Mouse (Mus musculus): ENCODE results near the gene Glrp1. TPM values are rescaled to one million over a fixed set of nuclear protein-coding genes. Genes with fewer than 3 reads are reported as not detected.
A peak's percentile ranks its signal among the peaks of the same experiment; 100 is the strongest.

Gene Glrp1
- polyA plus RNA-seq, 1 experiment = 1.7 TPM

DNA sequence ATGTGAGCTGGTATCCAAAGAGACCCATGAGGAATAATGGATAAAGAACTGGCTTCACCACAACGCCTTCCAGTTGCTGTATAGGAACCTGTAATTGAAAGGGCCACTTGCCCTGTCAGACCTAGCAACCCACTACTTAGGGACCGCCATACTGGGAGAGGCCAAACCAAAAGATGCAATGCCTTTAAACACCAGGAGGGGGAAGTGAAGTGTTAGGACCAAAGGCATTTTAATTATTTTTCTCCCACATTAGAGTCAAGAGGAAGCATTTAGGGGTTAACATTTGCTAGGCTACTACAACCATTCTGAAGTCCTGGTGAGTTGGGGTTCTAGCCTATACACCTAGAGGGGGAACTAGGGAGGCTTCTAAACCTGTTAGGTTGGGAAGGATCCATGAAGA lies 36.0 kb downstream of the Glrp1 start:
- no peaks in the 10 kb centered on the region for H3K4me1 ChIP-seq (ENCODE audit: control insufficient read depth, insufficient read depth, low read length)
- TF ChIP-seq CTCF (IDR thresholded peaks at IDR 0.05; ENCODE audit: control insufficient read depth, insufficient read depth, insufficient replicate concordance, low read depth, low read length) = no peak
- no peak for TF ChIP-seq POLR2A (IDR thresholded peaks at IDR 0.05; ENCODE audit: control insufficient read depth, low read depth, low read length)
- no peak overlapping the region for H3K27ac ChIP-seq (ENCODE audit: control insufficient read depth, insufficient read depth, low read depth, low read length)
- no peak overlapping the region for H3K4me3 ChIP-seq (ENCODE audit: control insufficient read depth, low read depth, low read length)
- no peaks in the 10 kb centered on the region for H3K27me3 ChIP-seq (ENCODE audit: control insufficient read depth, insufficient read depth, low read length)
- no peaks in the 10 kb centered on the region for H3K36me3 ChIP-seq (ENCODE audit: control insufficient read depth, insufficient read depth, low read length)

DNA sequence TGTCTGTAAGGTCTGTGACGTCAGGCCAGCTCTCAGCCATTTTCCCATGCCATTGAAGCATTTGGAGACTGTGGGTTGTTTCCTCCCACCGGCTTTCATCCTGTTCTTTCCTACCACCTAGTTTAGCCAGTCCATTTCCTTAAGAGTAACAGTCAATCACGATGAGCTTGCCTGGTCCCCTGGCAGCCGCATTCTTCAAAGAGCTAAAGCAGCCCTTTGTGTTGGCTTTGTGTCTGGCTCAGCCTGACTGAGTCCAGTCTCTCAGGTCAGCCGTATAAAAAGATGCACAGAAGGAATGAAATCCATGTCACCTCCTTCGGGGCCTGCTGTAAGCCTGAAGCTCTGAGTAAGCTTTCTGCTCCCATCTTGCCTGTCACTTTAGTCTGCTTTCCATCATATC lies 37.6 kb downstream of the Glrp1 start:
- Histone ChIP-seq H3K4me1 (ENCODE audit: control insufficient read depth, insufficient read depth, low read length) (no peaks in the 10 kb centered on the region), H3K27ac (ENCODE audit: control insufficient read depth, insufficient read depth, low read depth, low read length) (no peak overlapping the region), H3K36me3 (ENCODE audit: control insufficient read depth, insufficient read depth, low read length) (no peaks in the 10 kb centered on the region), H3K4me3 (ENCODE audit: control insufficient read depth, low read depth, low read length) (no peak overlapping the region), H3K27me3 (ENCODE audit: control insufficient read depth, insufficient read depth, low read length) (no peaks in the 10 kb centered on the region)
- TF ChIP-seq CTCF (IDR thresholded peaks at IDR 0.05; ENCODE audit: control insufficient read depth, insufficient read depth, insufficient replicate concordance, low read depth, low read length) (no peak), POLR2A (IDR thresholded peaks at IDR 0.05; ENCODE audit: control insufficient read depth, low read depth, low read length) (no peak)

DNA sequence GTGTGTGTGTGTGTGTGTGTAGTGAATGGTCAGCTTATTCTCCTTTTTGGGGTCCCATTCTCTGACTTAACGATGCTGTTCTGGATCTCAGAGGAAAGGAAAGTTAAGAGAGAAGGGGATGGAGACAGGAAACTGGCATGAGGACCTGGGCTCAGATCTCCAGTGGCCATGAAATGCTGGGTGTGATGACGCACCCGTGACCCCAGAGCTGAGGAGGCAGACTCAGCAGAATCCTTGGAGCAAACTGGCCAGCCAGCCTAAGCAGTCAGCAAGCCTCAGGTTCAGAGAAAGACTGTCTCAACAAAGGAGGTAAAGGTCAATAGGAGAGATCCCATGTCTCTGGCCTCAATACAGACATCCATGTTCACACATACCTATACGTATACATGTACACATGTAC lies 40.1 kb downstream of the Glrp1 start:
- Histone ChIP-seq H3K27ac (ENCODE audit: control insufficient read depth, insufficient read depth, low read depth, low read length) (no peak overlapping the region), H3K4me1 (ENCODE audit: control insufficient read depth, insufficient read depth, low read length) (no peaks in the 10 kb centered on the region), H3K27me3 (ENCODE audit: control insufficient read depth, insufficient read depth, low read length) (no peaks in the 10 kb centered on the region), H3K4me3 (ENCODE audit: control insufficient read depth, low read depth, low read length) (no peak overlapping the region), H3K36me3 (ENCODE audit: control insufficient read depth, insufficient read depth, low read length) (no peaks in the 10 kb centered on the region)
- TF ChIP-seq CTCF (IDR thresholded peaks at IDR 0.05; ENCODE audit: control insufficient read depth, insufficient read depth, insufficient replicate concordance, low read depth, low read length) (no peak), POLR2A (IDR thresholded peaks at IDR 0.05; ENCODE audit: control insufficient read depth, low read depth, low read length) (no peak)

DNA sequence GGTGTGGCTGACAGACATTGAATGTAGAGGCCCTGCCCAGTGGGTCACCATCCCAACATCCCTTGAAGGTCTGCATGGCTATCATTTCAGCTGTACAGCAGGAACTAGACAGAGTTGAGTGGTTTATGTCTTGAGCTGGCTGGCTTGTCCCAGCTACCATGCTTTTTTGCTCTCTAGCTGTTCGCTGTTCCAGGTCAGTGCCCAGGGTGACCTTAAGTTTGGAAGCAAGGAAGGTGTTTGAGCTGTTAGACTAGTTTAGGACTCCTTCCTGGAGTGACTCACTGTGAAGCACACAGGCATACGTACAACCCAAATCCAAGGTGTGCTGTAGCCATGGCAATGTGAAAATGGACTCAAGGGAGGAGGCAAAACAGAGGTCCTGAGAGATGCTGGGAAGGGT lies 41.5 kb downstream of the Glrp1 start:
- no peak overlapping the region for H3K4me3 ChIP-seq (ENCODE audit: control insufficient read depth, low read depth, low read length)
- TF ChIP-seq POLR2A (IDR thresholded peaks at IDR 0.05; ENCODE audit: control insufficient read depth, low read depth, low read length) (no peak), CTCF (IDR thresholded peaks at IDR 0.05; ENCODE audit: control insufficient read depth, insufficient read depth, insufficient replicate concordance, low read depth, low read length) (no peak)
- no peaks in the 10 kb centered on the region for H3K36me3 ChIP-seq (ENCODE audit: control insufficient read depth, insufficient read depth, low read length)
- no peaks in the 10 kb centered on the region; the same call in 1 of the 2 replicates for H3K4me1 ChIP-seq (ENCODE audit: control insufficient read depth, insufficient read depth, low read length)
- H3K27ac ChIP-seq (ENCODE audit: control insufficient read depth, insufficient read depth, low read depth, low read length) = no peak overlapping the region
- no peaks in the 10 kb centered on the region for H3K27me3 ChIP-seq (ENCODE audit: control insufficient read depth, insufficient read depth, low read length)

DNA sequence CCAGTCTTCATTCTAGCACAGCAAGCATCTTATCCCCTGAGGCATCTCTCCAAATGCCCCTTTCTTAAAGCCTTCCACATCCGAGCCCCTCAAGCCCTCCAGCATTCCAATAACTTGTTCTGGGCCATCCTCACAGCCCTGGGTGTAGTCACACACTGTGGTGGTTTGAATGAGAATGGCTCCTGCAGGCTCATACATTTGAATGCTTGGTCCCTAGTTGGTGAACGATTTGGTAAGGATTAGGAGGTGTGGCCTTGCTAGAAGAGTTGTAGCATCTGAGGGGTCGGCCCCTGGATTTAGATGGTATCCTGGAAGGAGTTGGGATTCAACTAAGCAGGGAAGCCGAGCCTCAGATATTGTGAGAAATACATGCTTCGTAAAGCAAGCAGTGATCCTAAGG lies 42.0 kb downstream of the Glrp1 start:
- no peak overlapping the region for H3K27ac ChIP-seq (ENCODE audit: control insufficient read depth, insufficient read depth, low read depth, low read length)
- no peaks in the 10 kb centered on the region; the same call in 1 of the 2 replicates for H3K4me1 ChIP-seq (ENCODE audit: control insufficient read depth, insufficient read depth, low read length)
- H3K4me3 ChIP-seq (ENCODE audit: control insufficient read depth, low read depth, low read length) = no peak overlapping the region
- H3K36me3 ChIP-seq (ENCODE audit: control insufficient read depth, insufficient read depth, low read length) = no peaks in the 10 kb centered on the region
- no peaks in the 10 kb centered on the region for H3K27me3 ChIP-seq (ENCODE audit: control insufficient read depth, insufficient read depth, low read length)
- TF ChIP-seq CTCF (IDR thresholded peaks at IDR 0.05; ENCODE audit: control insufficient read depth, insufficient read depth, insufficient replicate concordance, low read depth, low read length) = no peak
- TF ChIP-seq POLR2A (IDR thresholded peaks at IDR 0.05; ENCODE audit: control insufficient read depth, low read depth, low read length) = no peak

DNA sequence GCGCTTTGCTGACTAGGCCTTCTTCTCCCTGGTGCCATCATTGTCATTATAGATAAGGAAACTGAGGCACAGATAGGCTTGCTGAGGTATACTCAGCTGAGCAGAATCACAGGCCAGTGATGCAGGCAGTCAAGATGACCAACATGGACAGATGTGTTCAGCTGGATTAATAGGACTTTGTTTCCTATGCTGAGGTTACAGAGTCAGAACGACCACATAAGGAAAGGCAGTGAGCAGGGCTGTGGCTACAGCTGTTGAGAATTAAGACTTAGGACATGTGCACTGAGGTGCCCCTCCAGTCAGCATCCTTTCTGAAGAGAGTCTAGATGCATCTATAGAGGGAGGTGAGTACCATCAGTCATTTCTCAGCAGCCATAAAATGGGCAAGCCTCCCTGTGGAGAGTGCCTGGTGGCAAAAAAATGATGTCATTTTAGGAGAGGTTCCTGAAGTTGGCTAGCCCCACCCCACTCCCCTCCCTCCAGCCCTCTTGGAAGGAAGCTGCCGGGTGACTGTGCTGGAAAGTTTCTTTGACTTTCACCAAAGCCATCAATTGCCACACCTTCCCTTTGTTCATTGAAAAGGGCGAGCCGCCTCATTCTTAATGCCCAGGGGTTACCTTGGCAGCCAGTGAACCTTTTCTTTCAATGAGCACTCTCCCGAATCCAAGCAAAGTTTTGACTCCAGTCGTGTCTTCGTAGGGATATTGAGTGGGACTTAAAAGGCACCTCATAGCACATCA lies 43.4 kb downstream of the Glrp1 start:
- Histone ChIP-seq H3K27me3 (ENCODE audit: control insufficient read depth, insufficient read depth, low read length) (no peaks in the 10 kb centered on the region), H3K27ac (ENCODE audit: control insufficient read depth, insufficient read depth, low read depth, low read length) (no peak overlapping the region), H3K4me1 (ENCODE audit: control insufficient read depth, insufficient read depth, low read length) (peaks cover 2% of the 10 kb centered on the region), H3K36me3 (ENCODE audit: control insufficient read depth, insufficient read depth, low read length) (no peaks in the 10 kb centered on the region), H3K4me3 (ENCODE audit: control insufficient read depth, low read depth, low read length) (no peak overlapping the region)
- TF ChIP-seq POLR2A (IDR thresholded peaks at IDR 0.05; ENCODE audit: control insufficient read depth, low read depth, low read length) (no peak), CTCF (IDR thresholded peaks at IDR 0.05; ENCODE audit: control insufficient read depth, insufficient read depth, insufficient replicate concordance, low read depth, low read length) (no peak)

DNA sequence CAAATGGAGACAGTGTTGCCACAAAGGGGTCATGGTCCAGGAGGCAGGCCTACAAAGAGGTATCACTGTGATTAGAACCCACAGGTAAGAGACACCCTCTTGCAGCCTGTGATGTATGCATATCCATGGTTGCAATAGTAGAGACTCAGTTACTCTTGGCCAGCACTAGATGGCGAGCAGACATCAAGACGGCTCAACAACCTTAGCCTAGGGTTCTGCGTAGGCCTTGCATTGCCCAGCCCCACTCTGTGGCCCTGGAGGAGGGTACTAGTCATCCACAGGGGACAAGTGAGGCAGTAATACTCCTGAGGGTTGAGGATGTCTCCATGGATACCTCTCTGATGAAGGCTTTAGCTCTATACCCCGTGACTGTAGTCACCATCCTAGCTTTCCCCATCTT lies 44.1 kb downstream of the Glrp1 start:
- TF ChIP-seq CTCF (IDR thresholded peaks at IDR 0.05; ENCODE audit: control insufficient read depth, insufficient read depth, insufficient replicate concordance, low read depth, low read length) = peak; percentile 15; the same call in 1 of the 2 replicates
- no peak for TF ChIP-seq POLR2A (IDR thresholded peaks at IDR 0.05; ENCODE audit: control insufficient read depth, low read depth, low read length)
- H3K36me3 ChIP-seq (ENCODE audit: control insufficient read depth, insufficient read depth, low read length) = no peaks in the 10 kb centered on the region
- peaks cover 2% of the 10 kb centered on the region for H3K4me1 ChIP-seq (ENCODE audit: control insufficient read depth, insufficient read depth, low read length)
- H3K27me3 ChIP-seq (ENCODE audit: control insufficient read depth, insufficient read depth, low read length) = no peaks in the 10 kb centered on the region
- H3K27ac ChIP-seq (ENCODE audit: control insufficient read depth, insufficient read depth, low read depth, low read length) = no peak overlapping the region
- H3K4me3 ChIP-seq (ENCODE audit: control insufficient read depth, low read depth, low read length) = no peak overlapping the region

All from testis, adult 2 months (tissue).